ENCODE assay signal across 8 mouse cellular contexts in the genomic region with DNA sequence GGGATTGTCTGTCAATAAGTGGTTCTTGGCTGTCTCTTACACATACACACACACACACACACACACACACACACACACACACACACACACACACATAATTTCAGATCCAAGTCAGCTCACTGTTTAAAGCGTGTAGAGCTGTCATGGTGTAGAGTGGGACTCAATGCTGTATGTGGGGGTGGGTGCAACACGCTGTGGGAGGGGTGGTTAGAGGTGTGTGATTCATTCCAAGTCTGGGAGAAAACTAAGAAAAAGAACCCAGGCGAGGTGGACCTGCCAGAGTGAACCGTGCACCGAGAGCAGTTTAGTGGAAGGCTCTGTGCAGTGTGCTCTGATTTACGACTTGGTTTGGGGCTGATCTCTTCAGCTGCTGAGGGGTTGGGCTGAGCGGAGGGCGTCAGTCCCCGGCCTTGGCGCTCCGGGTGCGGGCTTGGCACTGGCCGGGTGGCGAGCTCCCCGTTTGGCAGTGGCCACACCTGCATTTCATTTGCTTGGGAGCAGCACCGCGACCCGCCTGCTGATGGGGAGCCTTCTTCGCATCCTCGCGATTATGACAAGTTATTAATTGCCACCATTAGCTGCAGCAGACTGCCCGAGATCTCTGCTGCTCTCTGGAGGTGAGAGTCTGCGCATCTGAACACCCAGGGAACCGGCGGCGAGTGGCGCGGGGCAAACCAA.
DNase-seq lines count a peak whose midpoint lies in the region; ATAC-seq and TF ChIP-seq lines count a peak whose summit lies in the region.

No protein-coding gene starts in this region.

- H3K27me3 ChIP-seq in heart, adult 2 months (ENCODE audit: control insufficient read depth, insufficient read depth, low read length) = 0 out of 2 replicates have a peak, but pooled peaks cover 1% of the 10 kb centered on the region
- H3K27me3 ChIP-seq in forebrain, embryonic 16.5 days (replicated peaks; ENCODE audit: control insufficient read depth, insufficient read depth, low read length) = no peaks in the 10 kb centered on the region
- H3K27me3 ChIP-seq in neural tube, embryonic 13.5 days = peaks cover 37% of the 10 kb centered on the region

- TF ChIP-seq CTCF in heart, adult 2 months (IDR thresholded peaks at IDR 0.05) = 0 out of 2 replicates have a peak, but pooled peaks have one; percentile 6
- TF ChIP-seq CTCF in layer of hippocampus, adult 2 months (conservative IDR thresholded peaks at IDR 0.05) = peak; percentile 72

- H3K4me2 ChIP-seq in forebrain, embryonic 16.5 days (ENCODE audit: low read length) = peak overlapping the region; percentile 45
- peak overlapping the region; percentile 58 for H3K4me2 ChIP-seq in neural tube, embryonic 13.5 days

- DNase-seq in heart, adult 2 months = no peak
- no peak for DNase-seq in heart, postnatal 10 days
- DNase-seq in R1 (ENCODE audit: low read depth, low spot score) (peak; percentile 26), adipocyte (ENCODE audit: low spot score) (no peak)
- DNase-seq in layer of hippocampus, adult 2 months (ENCODE audit: low spot score in 2 of 2) = peak; percentile 13 to 28
- no peak for DNase-seq in lung, postnatal 10 days

- intact Hi-C loops in heart, adult 2 months (cut with DNase I) = no loop called here
- intact Hi-C loops in heart, postnatal 10 days (cut with DNase I) = no loop called here

- ATAC-seq in forebrain, embryonic 16.5 days = peak; percentile 75
- peak; percentile 86 for ATAC-seq in neural tube, embryonic 13.5 days (ENCODE audit: low read depth)

- no peaks in the 10 kb centered on the region for H3K79me2 ChIP-seq in heart, adult 2 months (replicated peaks; ENCODE audit: control insufficient read depth, insufficient read depth, low read length)

- no peak overlapping the region for H3K4me3 ChIP-seq in heart, adult 2 months
- peak overlapping the region; percentile 37 for H3K4me3 ChIP-seq in forebrain, embryonic 16.5 days (replicated peaks; ENCODE audit: low read length)
- peak overlapping the region; percentile 58 for H3K4me3 ChIP-seq in layer of hippocampus, adult 2 months
- H3K4me3 ChIP-seq in neural tube, embryonic 13.5 days = peak overlapping the region; percentile 39

- no peaks in the 10 kb centered on the region for H3K4me1 ChIP-seq in heart, adult 2 months (ENCODE audit: control insufficient read depth, insufficient read depth, low read length)
- H3K4me1 ChIP-seq in forebrain, embryonic 16.5 days (replicated peaks; ENCODE audit: control insufficient read depth, insufficient read depth, low read length) = no peaks in the 10 kb centered on the region
- peaks cover 21% of the 10 kb centered on the region; the same call in 1 of the 2 replicates for H3K4me1 ChIP-seq in neural tube, embryonic 13.5 days (replicated peaks)

- 44% methylated on average over 28 of the region's 28 CpGs for WGBS in heart, adult 2 months
- 52% methylated on average over 28 of the region's 28 CpGs for WGBS in forebrain, embryonic 16.5 days
- WGBS in neural tube, embryonic 13.5 days = 24% methylated on average over 28 of the region's 28 CpGs

- TF ChIP-seq EP300 in heart, adult 2 months (IDR thresholded peaks at IDR 0.05; ENCODE audit: insufficient read depth, low read depth, low read length) = no peak

- H3K9me3 ChIP-seq in forebrain, embryonic 16.5 days (ENCODE audit: control insufficient read depth, low read length) = no peaks in the 10 kb centered on the region
- no peaks in the 10 kb centered on the region for H3K9me3 ChIP-seq in neural tube, embryonic 13.5 days

- no peaks in the 10 kb centered on the region for H3K36me3 ChIP-seq in heart, adult 2 months (ENCODE audit: control insufficient read depth, insufficient read depth, low read length)
- H3K36me3 ChIP-seq in forebrain, embryonic 16.5 days (ENCODE audit: control insufficient read depth, insufficient read depth) = no peaks in the 10 kb centered on the region
- no peaks in the 10 kb centered on the region for H3K36me3 ChIP-seq in neural tube, embryonic 13.5 days

- H3K27ac ChIP-seq in heart, adult 2 months = no peak overlapping the region
- H3K27ac ChIP-seq in forebrain, embryonic 16.5 days (ENCODE audit: low read length) = no peak overlapping the region
- H3K27ac ChIP-seq in layer of hippocampus, adult 2 months = peak overlapping the region; percentile 19; the same call in 1 of the 2 replicates
- H3K27ac ChIP-seq in neural tube, embryonic 13.5 days (replicated peaks) = 0 out of 2 replicates have a peak overlapping the region, but pooled peaks have one; percentile 25

- no peak overlapping the region for H3K9ac ChIP-seq in heart, adult 2 months (ENCODE audit: low read depth, low read length)
- peak overlapping the region; percentile 39; the same call in 1 of the 2 replicates for H3K9ac ChIP-seq in forebrain, embryonic 16.5 days (replicated peaks; ENCODE audit: low read depth, low read length)
- H3K9ac ChIP-seq in neural tube, embryonic 13.5 days = peak overlapping the region; percentile 58

- no peak for TF ChIP-seq POLR2A in heart, adult 2 months (IDR thresholded peaks at IDR 0.05; ENCODE audit: insufficient read depth, low read depth, low read length)

Comparison
In these comparisons a context has a peak if more than half of its experiments do, and no peak if none do; other contexts are left out.
1. DNase-seq: peak in R1 (single experiment) and layer of hippocampus, adult 2 months (2 of 2); none in heart, adult 2 months (0 of 2), heart, postnatal 10 days (0 of 2), adipocyte (single experiment) and lung, postnatal 10 days (single experiment).
2. H3K27ac ChIP-seq: peak in layer of hippocampus, adult 2 months (single experiment) and neural tube, embryonic 13.5 days (single experiment); none in heart, adult 2 months (single experiment) and forebrain, embryonic 16.5 days (single experiment).